Comparison of ENCODE assay signal across 31 mouse cellular contexts in genomic region chr5:43530186-43530585, GRCm38 (mm10). TPM values are rescaled to one million over a fixed set of nuclear protein-coding genes. Genes with fewer than 3 reads are reported as not detected.
A peak's percentile ranks its signal among the peaks of the same experiment; 100 is the strongest.
DNase-seq lines count a peak whose midpoint lies in the region; ATAC-seq and TF ChIP-seq lines count a peak whose summit lies in the region.
"Had no signal": no experiment of that assay in that cellular context is flagged by ENCODE, and none has a peak within 500 bp of the region (broad histone marks: within the 10 kb centered on the region; RNA-seq: fewer than 3 reads in every experiment).

No protein-coding gene starts in this region.

- peak; percentile 55; the same call in 1 of the 2 replicates for ATAC-seq in hindbrain, embryonic 15.5 days (ENCODE audit: low FRiP score, low read depth)
- ATAC-seq in hindbrain, embryonic 13.5 days (ENCODE audit: low FRiP score), result no peak
- no peak for ATAC-seq in midbrain, postnatal 0 days (ENCODE audit: low FRiP score)
- ATAC-seq: forebrain, postnatal 0 days; intestine, embryonic 16.5 days; liver, embryonic 12.5 days; liver, postnatal 0 days had no signal

- WGBS in cerebellum, adult 2 months, result 19% methylated on average over 3 of the region's 3 CpGs
- WGBS in hindbrain, embryonic 15.5 days, result 72% methylated on average over 3 of the region's 3 CpGs
- WGBS in hindbrain, embryonic 13.5 days, result 85% methylated on average over 3 of the region's 3 CpGs
- 82% methylated on average over 3 of the region's 3 CpGs for WGBS in midbrain, postnatal 0 days
- 90% methylated on average over 3 of the region's 3 CpGs for WGBS in midbrain, embryonic 10.5 days

- H3K4me1 ChIP-seq in cerebellum, adult 2 months (ENCODE audit: control insufficient read depth, insufficient read depth, low read length), result no peaks in the 10 kb centered on the region
- no peaks in the 10 kb centered on the region for H3K4me1 ChIP-seq in hindbrain, embryonic 15.5 days (replicated peaks)
- H3K4me1 ChIP-seq in hindbrain, embryonic 13.5 days (replicated peaks), result no peaks in the 10 kb centered on the region
- no peaks in the 10 kb centered on the region for H3K4me1 ChIP-seq in midbrain, postnatal 0 days (ENCODE audit: insufficient read depth, low read length)
- H3K4me1 ChIP-seq in midbrain, embryonic 10.5 days, result no peaks in the 10 kb centered on the region
- H3K4me1 ChIP-seq: forebrain, embryonic 10.5 days; liver, embryonic 12.5 days; midbrain, embryonic 12.5 days had no signal

- H3K9me3 ChIP-seq in hindbrain, embryonic 15.5 days, result no peaks in the 10 kb centered on the region
- no peaks in the 10 kb centered on the region for H3K9me3 ChIP-seq in hindbrain, embryonic 13.5 days
- no peaks in the 10 kb centered on the region for H3K9me3 ChIP-seq in midbrain, postnatal 0 days (ENCODE audit: low read length)
- no peaks in the 10 kb centered on the region for H3K9me3 ChIP-seq in midbrain, embryonic 10.5 days (replicated peaks)
- H3K9me3 ChIP-seq: embryonic facial prominence, embryonic 12.5 days; forebrain, embryonic 10.5 days; heart, embryonic 13.5 days; liver, embryonic 12.5 days; midbrain, embryonic 12.5 days had no signal

- peak; percentile 71 to 79 for DNase-seq in cerebellum, postnatal 10 days
- DNase-seq in cerebellum, adult 2 months, result no peak
- DNase-seq in midbrain, postnatal 0 days (ENCODE audit: low spot score), result peak; percentile 33
- DNase-seq in midbrain, embryonic 10.5 days (ENCODE audit: low spot score), result no peak
- no peak for DNase-seq in spleen, postnatal 14 days (ENCODE audit: low spot score in 2 of 2)
- DNase-seq in right cerebral cortex, postnatal 36 days (ENCODE audit: low spot score in 2 of 2), result no peak
- DNase-seq: adrenal gland, adult 8-10 months; cerebellum, adult 11-12 months; cerebellum, postnatal 36 days; forebrain, postnatal 0 days; heart, postnatal 10 days; kidney, adult 8-10 months; layer of hippocampus, postnatal 36 days; liver, postnatal 0 days; lung, postnatal 36 days; right cerebral cortex, adult 18-20 months; right cerebral cortex, postnatal 4 days; thymus, adult 2 months; thymus, postnatal 36 days had no signal

- no peak overlapping the region for H3K9ac ChIP-seq in hindbrain, embryonic 15.5 days
- H3K9ac ChIP-seq in hindbrain, embryonic 13.5 days, result no peak overlapping the region
- no peak overlapping the region for H3K9ac ChIP-seq in midbrain, postnatal 0 days (replicated peaks; ENCODE audit: low read length, poor library complexity, severe bottlenecking)
- H3K9ac ChIP-seq: embryonic facial prominence, embryonic 12.5 days; forebrain, postnatal 0 days; heart, embryonic 13.5 days; liver, embryonic 12.5 days; liver, postnatal 0 days; midbrain, embryonic 12.5 days had no signal

- no peak for TF ChIP-seq CTCF in cerebellum, adult 2 months (IDR thresholded peaks at IDR 0.05; ENCODE audit: borderline replicate concordance, insufficient read depth, low read depth, low read length)
- TF ChIP-seq CTCF in midbrain, postnatal 0 days (IDR thresholded peaks at IDR 0.05), result no peak

- H3K4me2 ChIP-seq in hindbrain, embryonic 15.5 days, result no peak overlapping the region
- H3K4me2 ChIP-seq in hindbrain, embryonic 13.5 days, result no peak overlapping the region
- H3K4me2 ChIP-seq in midbrain, postnatal 0 days (ENCODE audit: low read depth, low read length, poor library complexity, severe bottlenecking), result no peak overlapping the region
- H3K4me2 ChIP-seq: embryonic facial prominence, embryonic 12.5 days; heart, embryonic 13.5 days; liver, embryonic 12.5 days; midbrain, embryonic 12.5 days had no signal

- no peak for TF ChIP-seq POLR2A in cerebellum, adult 2 months (IDR thresholded peaks at IDR 0.05; ENCODE audit: borderline replicate concordance, insufficient read depth, low read length)

- H3K27me3 ChIP-seq in cerebellum, adult 2 months (ENCODE audit: control insufficient read depth, insufficient read depth, low read length), result no peaks in the 10 kb centered on the region
- no peaks in the 10 kb centered on the region for H3K27me3 ChIP-seq in hindbrain, embryonic 15.5 days
- no peaks in the 10 kb centered on the region for H3K27me3 ChIP-seq in hindbrain, embryonic 13.5 days
- H3K27me3 ChIP-seq in midbrain, postnatal 0 days (ENCODE audit: insufficient read depth, low read length), result no peaks in the 10 kb centered on the region
- H3K27me3 ChIP-seq in midbrain, embryonic 10.5 days (ENCODE audit: low read depth, poor library complexity, severe bottlenecking), result no peaks in the 10 kb centered on the region
- H3K27me3 ChIP-seq: CH12.LX; embryonic facial prominence, embryonic 12.5 days; heart, embryonic 13.5 days; liver, embryonic 12.5 days; midbrain, embryonic 12.5 days had no signal

- no peak overlapping the region for H3K4me3 ChIP-seq in cerebellum, adult 2 months (replicated peaks; ENCODE audit: insufficient read depth, low read depth, low read length)
- H3K4me3 ChIP-seq in hindbrain, embryonic 15.5 days, result no peak overlapping the region
- H3K4me3 ChIP-seq in hindbrain, embryonic 13.5 days, result no peak overlapping the region
- no peak overlapping the region for H3K4me3 ChIP-seq in midbrain, postnatal 0 days (ENCODE audit: low read depth, low read length)
- H3K4me3 ChIP-seq in midbrain, embryonic 10.5 days, result no peak overlapping the region
- H3K4me3 ChIP-seq: embryonic facial prominence, embryonic 12.5 days; forebrain, embryonic 10.5 days; heart, embryonic 13.5 days; liver, embryonic 12.5 days; midbrain, embryonic 12.5 days had no signal

- H3K36me3 ChIP-seq in hindbrain, embryonic 15.5 days, result no peaks in the 10 kb centered on the region
- no peaks in the 10 kb centered on the region for H3K36me3 ChIP-seq in hindbrain, embryonic 13.5 days
- no peaks in the 10 kb centered on the region for H3K36me3 ChIP-seq in midbrain, postnatal 0 days (ENCODE audit: insufficient read depth, low read length)
- no peaks in the 10 kb centered on the region for H3K36me3 ChIP-seq in midbrain, embryonic 10.5 days
- H3K36me3 ChIP-seq: embryonic facial prominence, embryonic 12.5 days; forebrain, embryonic 10.5 days; heart, embryonic 13.5 days; liver, embryonic 12.5 days; midbrain, embryonic 12.5 days had no signal

- no peak overlapping the region for H3K27ac ChIP-seq in cerebellum, adult 2 months (ENCODE audit: insufficient read depth, low read length)
- no peak overlapping the region for H3K27ac ChIP-seq in hindbrain, embryonic 15.5 days (replicated peaks)
- no peak overlapping the region for H3K27ac ChIP-seq in hindbrain, embryonic 13.5 days
- H3K27ac ChIP-seq in midbrain, postnatal 0 days (ENCODE audit: low read depth, low read length), result no peak overlapping the region
- H3K27ac ChIP-seq in midbrain, embryonic 10.5 days (replicated peaks), result no peak overlapping the region
- H3K27ac ChIP-seq: embryonic facial prominence, embryonic 12.5 days; forebrain, embryonic 10.5 days; heart, embryonic 13.5 days; kidney, postnatal 0 days; liver, embryonic 12.5 days; midbrain, embryonic 12.5 days had no signal

RNA-seq across cellular contexts. Expression of gene C1qtnf7, which starts 14.8 kb away (rescaled TPM):
- polyA plus RNA-seq in cerebellum, adult 2 months (2012; rRNA removed), result 0.39 and 0.62 TPM in 2 replicates
- polyA plus RNA-seq in hindbrain, embryonic 15.5 days (2015; fragmentation: Nextera tagmentation; extraction: Ambion mirVana), result 1.0 and 1.6 TPM in 2 replicates
- polyA plus RNA-seq in hindbrain, embryonic 13.5 days (2015; fragmentation: Nextera tagmentation; extraction: Ambion mirVana), result 0.98 and 2.2 TPM in 2 replicates
- 1.0 and 1.2 TPM in 2 replicates for total RNA-seq in midbrain, postnatal 0 days (2014; rRNA removed)
- polyA plus RNA-seq in midbrain, postnatal 0 days (2015; fragmentation: Nextera tagmentation; extraction: Ambion mirVana), result 1.1 and 1.5 TPM in 2 replicates
- polyA plus RNA-seq in midbrain, embryonic 10.5 days (2016; fragmentation: Nextera tagmentation; extraction: Ambion mirVana), result 0.12 and 0.41 TPM in 2 replicates
- total RNA-seq: CH12.LX, ES-E14 had no signal
- polyA plus RNA-seq: C2C12 had no signal

Comparison
In these comparisons a context has a peak if more than half of its experiments do, and no peak if none do; other contexts are left out.
1. DNase-seq: peak in cerebellum, postnatal 10 days (2 of 2) and midbrain, postnatal 0 days (single experiment); none in cerebellum, adult 2 months (0 of 2), midbrain, embryonic 10.5 days (single experiment), spleen, postnatal 14 days (0 of 2) and right cerebral cortex, postnatal 36 days (0 of 2).